Mouse (Mus musculus) ES-Bruce4 (cell line): ENCODE data around the gene Pknox2.

ENCODE experiments used
- CTCF ChIP-seq: IDR thresholded peaks from one replicate; pipeline ENCODE4 v1.8.1; 2011; ENCODE audit warnings: low read depth, low read length
- POLR2A ChIP-seq: IDR thresholded peaks from one replicate; pipeline ENCODE4 v1.8.1; 2011; ENCODE audit warnings: low read length; ENCODE audit not compliant: insufficient read depth

DNA sequence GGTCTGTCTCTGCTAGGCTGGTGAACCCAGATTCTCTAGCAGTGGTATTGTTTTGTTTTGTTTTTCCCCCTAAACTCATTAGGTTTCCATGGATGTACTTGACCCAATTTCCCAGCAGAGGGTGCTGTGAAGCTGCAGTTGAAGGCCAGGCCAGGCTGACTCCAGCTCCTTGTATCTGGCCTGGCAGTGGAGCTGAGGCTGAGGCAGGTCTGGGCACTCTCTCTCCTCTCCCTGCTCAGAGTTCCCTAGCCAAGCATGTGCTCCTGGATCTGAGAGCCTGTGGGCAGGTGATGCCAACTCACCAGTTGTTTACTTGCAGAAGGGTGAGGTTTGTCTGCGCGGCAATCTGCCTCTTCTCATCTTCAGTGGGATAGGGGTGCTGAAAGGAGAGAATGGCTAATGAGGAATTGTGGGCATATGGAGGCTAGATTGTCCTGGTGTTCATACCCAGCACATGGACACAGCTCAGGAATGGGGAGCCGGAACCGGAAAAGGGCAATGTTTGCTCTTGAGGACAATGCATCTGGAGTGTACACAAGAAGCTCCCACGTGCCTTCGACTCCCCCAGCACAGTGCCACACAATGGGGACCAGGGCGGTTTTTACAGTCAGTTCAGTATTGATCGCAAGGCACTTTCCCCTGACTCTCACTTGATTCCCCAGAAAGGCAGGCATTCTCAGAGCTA, 252.1 kb downstream of the Pknox2 start:
- TF ChIP-seq CTCF (peak; percentile 86), POLR2A (no peak)
